Mouse (Mus musculus) CH12.LX (cell line): Measurements from ENCODE around the gene Smg9. TPM values are rescaled to one million over a fixed set of nuclear protein-coding genes. Genes with fewer than 3 reads are reported as not detected.

Source experiments
- DNase-seq: peaks from one replicate; pipeline ENCODE4 v3.0.0-alpha.2; 2013; ENCODE audit errors: extremely low read depth
- H3K27ac ChIP-seq: 2 replicates; pipeline ENCODE4 v1.5.1; 2012; ENCODE audit warnings: low read depth, mild to moderate bottlenecking, control low read depth, moderate library complexity; ENCODE audit not compliant: insufficient read depth
- H3K27me3 ChIP-seq: replicated peaks from 2 replicates; pipeline ENCODE3; 2012; ENCODE audit warnings: inconsistent platforms
- H3K36me3 ChIP-seq, 2 experiments: replicated peaks in 1 of 2; 2 replicates each; pipeline versions ENCODE3 to v1.6.1; 2012; ENCODE audit warnings: inconsistent platforms in 1 of 2, low read length in 1 of 2, mild to moderate bottlenecking in 1 of 2, mixed read lengths in 1 of 2, moderate library complexity in 1 of 2; ENCODE audit not compliant: control insufficient read depth in 1 of 2, insufficient read depth in 1 of 2
- H3K4me1 ChIP-seq, 2 experiments: 2 replicates each; pipeline ENCODE4 v1.6.1; 2012; ENCODE audit warnings: inconsistent platforms in 1 of 2, moderate library complexity in 1 of 2; ENCODE audit not compliant: insufficient read depth in 2 of 2, control insufficient read depth in 1 of 2
- H3K4me2 ChIP-seq: 2 replicates; pipeline ENCODE4 v1.6.1; 2012; ENCODE audit warnings: low read depth, mild to moderate bottlenecking, control low read depth; ENCODE audit not compliant: poor library complexity, insufficient read depth, severe bottlenecking
- H3K4me3 ChIP-seq, 3 experiments: fragments of 150-350 bp in 1 of 3; sonication (generic) in 1 of 3; replicated peaks in 1 of 3; 2 replicates each; pipeline versions ENCODE3 to v1.5.1; 2011 to 2012; ENCODE audit warnings: low read depth in 2 of 3, low read length in 2 of 3, mild to moderate bottlenecking in 2 of 3, moderate library complexity in 2 of 3, control low read depth in 1 of 3, improper control_type of control experiment in 1 of 3, inconsistent platforms in 1 of 3, mixed read lengths in 1 of 3; ENCODE audit not compliant: poor library complexity in 1 of 3
- H3K79me2 ChIP-seq: replicated peaks from 2 replicates; pipeline ENCODE4 v1.6.1; 2012; ENCODE audit warnings: mild to moderate bottlenecking, moderate library complexity; ENCODE audit not compliant: control insufficient read depth, poor library complexity, insufficient read depth, severe bottlenecking; ENCODE audit errors: extremely low read depth
- H3K9ac ChIP-seq: 2 replicates; pipeline ENCODE4 v1.6.1; 2012; ENCODE audit warnings: low read depth, mild to moderate bottlenecking, control low read depth, moderate library complexity; ENCODE audit not compliant: insufficient read depth
- H3K9me3 ChIP-seq: replicated peaks from 2 replicates; pipeline ENCODE3; 2012; ENCODE audit warnings: low read length, inconsistent platforms, mixed read lengths
- BHLHE40 ChIP-seq: IDR thresholded peaks from 2 replicates; pipeline ENCODE4 v1.6.1; 2011; ENCODE audit warnings: mild to moderate bottlenecking, low read depth, low read length, improper control_type of control experiment
- CHD1 ChIP-seq: IDR thresholded peaks from 2 replicates; pipeline ENCODE4 v1.6.1; 2012; ENCODE audit warnings: low read depth, low read length, improper control_type of control experiment, inconsistent platforms
- CTCF ChIP-seq, 2 experiments: IDR thresholded peaks in 1 of 2; conservative IDR thresholded peaks in 1 of 2; 2 replicates each; pipeline ENCODE4 v1.5.1; 2011 to 2012; ENCODE audit warnings: low read depth in 2 of 2, low read length in 2 of 2, improper control_type of control experiment in 1 of 2, inconsistent platforms in 1 of 2, mild to moderate bottlenecking in 1 of 2, moderate library complexity in 1 of 2
- E2F4 ChIP-seq: IDR thresholded peaks from 2 replicates; pipeline ENCODE4 v1.6.1; 2011; ENCODE audit warnings: low read depth, low read length, improper control_type of control experiment; ENCODE audit not compliant: insufficient replicate concordance
- ELF1 ChIP-seq: IDR thresholded peaks from 2 replicates; pipeline ENCODE4 v1.6.1; 2014; ENCODE audit warnings: low read depth, mild to moderate bottlenecking, inconsistent platforms, low read length, improper control_type of control experiment
- EP300 ChIP-seq: IDR thresholded peaks from 2 replicates; pipeline ENCODE4 v1.6.1; 2011; ENCODE audit warnings: low read length, improper control_type of control experiment
- GABPA ChIP-seq: IDR thresholded peaks from 2 replicates; pipeline ENCODE4 v1.6.1; 2012; ENCODE audit warnings: low read depth, low read length, improper control_type of control experiment, inconsistent platforms; ENCODE audit not compliant: insufficient replicate concordance
- HCFC1 ChIP-seq: IDR thresholded peaks from 2 replicates; pipeline ENCODE4 v1.6.1; 2012; ENCODE audit warnings: low read depth, mild to moderate bottlenecking, inconsistent platforms, low read length, improper control_type of control experiment
- JUN ChIP-seq: IDR thresholded peaks from 2 replicates; pipeline ENCODE4 v1.6.1; 2011; ENCODE audit warnings: low read depth, mild to moderate bottlenecking, low read length, improper control_type of control experiment, moderate library complexity; ENCODE audit not compliant: insufficient read depth
- MAFK ChIP-seq: IDR thresholded peaks from 2 replicates; pipeline ENCODE4 v1.6.1; 2011; ENCODE audit warnings: low read length, improper control_type of control experiment; ENCODE audit not compliant: insufficient replicate concordance
- MEF2A ChIP-seq: IDR thresholded peaks from 2 replicates; pipeline ENCODE4 v1.6.1; 2014; ENCODE audit warnings: low read depth, mild to moderate bottlenecking, inconsistent platforms, low read length, improper control_type of control experiment, borderline replicate concordance
- MYC ChIP-seq: IDR thresholded peaks from 2 replicates; pipeline ENCODE4 v1.6.1; 2011; ENCODE audit warnings: low read depth, mild to moderate bottlenecking, improper control_type of control experiment, low read length
- NELFE ChIP-seq: IDR thresholded peaks from 2 replicates; pipeline ENCODE4 v1.6.1; 2011; ENCODE audit warnings: low read depth, low read length, improper control_type of control experiment
- RCOR1 ChIP-seq: conservative IDR thresholded peaks from 2 replicates; pipeline ENCODE4 v1.6.1; 2012; ENCODE audit warnings: low read depth, mild to moderate bottlenecking, inconsistent platforms, low read length, improper control_type of control experiment
- SIN3A ChIP-seq: IDR thresholded peaks from 2 replicates; pipeline ENCODE4 v1.6.1; 2012; ENCODE audit warnings: low read length, improper control_type of control experiment, inconsistent platforms
- SMC3 ChIP-seq: IDR thresholded peaks from 2 replicates; pipeline ENCODE4 v1.6.1; 2011; ENCODE audit warnings: low read depth, low read length, improper control_type of control experiment
- TBP ChIP-seq: conservative IDR thresholded peaks from 2 replicates; pipeline ENCODE4 v1.6.1; 2011; ENCODE audit warnings: low read depth, low read length, improper control_type of control experiment
- UBTF ChIP-seq: IDR thresholded peaks from 2 replicates; pipeline ENCODE4 v1.6.1; 2012; ENCODE audit warnings: low read depth, mild to moderate bottlenecking, inconsistent platforms, low read length, improper control_type of control experiment, moderate library complexity
- USF2 ChIP-seq: conservative IDR thresholded peaks from 2 replicates; pipeline ENCODE4 v1.6.1; 2011; ENCODE audit warnings: low read depth, low read length, improper control_type of control experiment
- dilution Hi-C: fragments of 300-500 bp; cut with MboI; formaldehyde crosslinking; loops from 2 replicates; pipeline ENCODE4 v1.14.3; 2020; ENCODE audit warnings: low sequenced_read_pairs; ENCODE audit not compliant: extremely low pct_unique_long_range_greater_than_20kb, extremely low pct_ligation_motif_present
- in situ Hi-C: fragments of 300-500 bp; cut with MboI; formaldehyde crosslinking; loops from 3 replicates; pipeline ENCODE4 v1.14.3; 2019; ENCODE audit warnings: low sequenced_read_pairs, low pct_ligation_motif_present, low pct_unique_long_range_greater_than_20kb, mixed read lengths
- polyA plus RNA-seq: library from polyadenylated mRNA; unstranded; fragments of >175 nt; gene quantifications from 2 replicates; pipeline ENCODE4 v1.2.1, GENCODE M21; 2012; ENCODE audit warnings: low read depth; ENCODE audit not compliant: insufficient read length
- total RNA-seq, 2 experiments: library from RNA; depleted of rRNA; stranded (reverse); fragments of 300-350 nt in 1 of 2; fragments of >200 nt in 1 of 2; gene quantifications; 2 replicates each; pipeline ENCODE4 v1.2.3; 2012 to 2014

The Smg9 gene
- total and polyA plus RNA-seq, 3 experiments, result 19.9 to 26.8 (median 20.5) TPM

GRCm38 (mm10) chr7:24369731-24370541, 29.5 kb upstream of the Smg9 start, which contains the start of gene Kcnn4 (continued):
- peak; percentile 87 for TF ChIP-seq BHLHE40
- TF ChIP-seq USF2, result no peak
- no peak for TF ChIP-seq GABPA
- TF ChIP-seq NELFE, result peak; percentile 17; the same call in 1 of the 2 replicates
- peak; percentile 40; the same call in 1 of the 2 replicates for TF ChIP-seq MYC
- TF ChIP-seq SMC3, result no peak; the same call in none of the 2 replicates
- no peak for TF ChIP-seq TBP
- TF ChIP-seq CHD1, result no peak
- peak; percentile 45 for TF ChIP-seq ELF1

- Histone ChIP-seq H3K27me3 (no peaks in the 10 kb centered on the region), H3K4me3 (peak overlapping the region in 2 of 3 experiments; percentile 23 to 33), H3K4me2 (peak overlapping the region; percentile 34), H3K9me3 (no peaks in the 10 kb centered on the region), H3K79me2 (no peaks in the 10 kb centered on the region), H3K36me3 (no peaks in the 10 kb centered on the region), H3K9ac (no peak overlapping the region), H3K27ac (no peak overlapping the region), H3K4me1 (peaks cover 48 to 69% of the 10 kb centered on the region in 2 experiments)
- no peak for DNase-seq
- no peak for TF ChIP-seq NELFE
- no peak for TF ChIP-seq MEF2A
- TF ChIP-seq E2F4, result no peak
- TF ChIP-seq MYC, result no peak
- TF ChIP-seq MAFK, result no peak
- no peak for TF ChIP-seq USF2
- TF ChIP-seq UBTF, result no peak
- no peak for TF ChIP-seq RCOR1
- no peak for TF ChIP-seq JUN
- no peak for TF ChIP-seq GABPA
- TF ChIP-seq EP300, result no peak
- TF ChIP-seq TBP, result no peak
- TF ChIP-seq CHD1, result no peak
- no peak for TF ChIP-seq CTCF (conservative IDR thresholded peaks at IDR 0.05 in 1 of 2, IDR thresholded peaks at IDR 0.05 in 1 of 2; ENCODE audit: low read depth in 2 of 2, low read length in 2 of 2)
- TF ChIP-seq SIN3A, result no peak
- TF ChIP-seq HCFC1, result no peak
- dilution Hi-C loops, result no loop called here
- in situ Hi-C loops, result no loop called here
Observed at GRCm38 (mm10) chr7:24371012-24371808, 28.2 kb upstream of the Smg9 start.
